Mouse (Mus musculus) kidney, embryonic 14.5 days (tissue): ENCODE results near the gene Efcab14. TPM values are rescaled to one million over a fixed set of nuclear protein-coding genes. Genes with fewer than 3 reads are reported as not detected.

ENCODE experiments used
- ATAC-seq: fragments of 200-750 bp; cut with Nextera tagmentation; 2 replicates; pipeline ENCODE4 v1.8.0; 2017; ENCODE audit warnings: moderate number of reproducible peaks, mild to moderate bottlenecking, moderate TSS enrichment, moderate library complexity; ENCODE audit not compliant: low FRiP score, low TSS enrichment
- H3K27ac ChIP-seq: fragments of 300-500 bp; sonication (generic); 2 replicates; pipeline ENCODE4 v1.5.1; 2014; ENCODE audit warnings: low read depth, mild to moderate bottlenecking, low read length, moderate library complexity, mixed read lengths
- H3K27me3 ChIP-seq: fragments of 300-500 bp; sonication (generic); 2 replicates; pipeline ENCODE4 v1.6.1; 2014; ENCODE audit warnings: mild to moderate bottlenecking, low read length; ENCODE audit not compliant: control insufficient read depth, insufficient read depth
- H3K36me3 ChIP-seq: fragments of 300-500 bp; sonication (generic); 2 replicates; pipeline ENCODE4 v1.6.1; 2014; ENCODE audit warnings: low read length, mixed read lengths; ENCODE audit not compliant: control insufficient read depth, insufficient read depth
- H3K4me1 ChIP-seq: fragments of 300-500 bp; sonication (generic); 2 replicates; pipeline ENCODE4 v1.6.1; 2014; ENCODE audit warnings: low read length, mixed read lengths; ENCODE audit not compliant: control insufficient read depth, insufficient read depth
- H3K4me2 ChIP-seq: fragments of 300-500 bp; sonication (generic); replicated peaks from 2 replicates; pipeline ENCODE4 v1.6.1; 2014; ENCODE audit warnings: low read depth, mild to moderate bottlenecking, low read length
- H3K4me3 ChIP-seq: fragments of 300-500 bp; sonication (generic); 2 replicates; pipeline ENCODE4 v1.5.1; 2014; ENCODE audit warnings: mild to moderate bottlenecking, low read length
- H3K9ac ChIP-seq: fragments of 300-500 bp; sonication (generic); 2 replicates; pipeline ENCODE4 v1.6.1; 2014; ENCODE audit warnings: low read depth, mild to moderate bottlenecking, low read length, moderate library complexity
- H3K9me3 ChIP-seq: fragments of 300-500 bp; sonication (generic); 2 replicates; pipeline ENCODE4 v1.6.1; 2016; ENCODE audit warnings: low read length; ENCODE audit not compliant: control insufficient read depth
- WGBS: fragments of 180-500 bp; shearing (Covaris S2); extraction: QIAGEN DNeasy Blood & Tissue Kit; methylation state at CpG from one replicate; pipeline ENCODE4 v1.1.7; 2014; 5-methylcytosine and 5-hydroxymethylcytosine counted together
- polyA plus RNA-seq: library from polyadenylated mRNA; unstranded; fragments of >200 nt; fragmentation: Nextera tagmentation; extraction: Ambion mirVana; gene quantifications from 2 replicates; pipeline ENCODE4 v1.2.1, GENCODE M21; 2014

The Efcab14 gene
- polyA plus RNA-seq, 1 experiment from 2014 or later = 54.1 TPM

DNA sequence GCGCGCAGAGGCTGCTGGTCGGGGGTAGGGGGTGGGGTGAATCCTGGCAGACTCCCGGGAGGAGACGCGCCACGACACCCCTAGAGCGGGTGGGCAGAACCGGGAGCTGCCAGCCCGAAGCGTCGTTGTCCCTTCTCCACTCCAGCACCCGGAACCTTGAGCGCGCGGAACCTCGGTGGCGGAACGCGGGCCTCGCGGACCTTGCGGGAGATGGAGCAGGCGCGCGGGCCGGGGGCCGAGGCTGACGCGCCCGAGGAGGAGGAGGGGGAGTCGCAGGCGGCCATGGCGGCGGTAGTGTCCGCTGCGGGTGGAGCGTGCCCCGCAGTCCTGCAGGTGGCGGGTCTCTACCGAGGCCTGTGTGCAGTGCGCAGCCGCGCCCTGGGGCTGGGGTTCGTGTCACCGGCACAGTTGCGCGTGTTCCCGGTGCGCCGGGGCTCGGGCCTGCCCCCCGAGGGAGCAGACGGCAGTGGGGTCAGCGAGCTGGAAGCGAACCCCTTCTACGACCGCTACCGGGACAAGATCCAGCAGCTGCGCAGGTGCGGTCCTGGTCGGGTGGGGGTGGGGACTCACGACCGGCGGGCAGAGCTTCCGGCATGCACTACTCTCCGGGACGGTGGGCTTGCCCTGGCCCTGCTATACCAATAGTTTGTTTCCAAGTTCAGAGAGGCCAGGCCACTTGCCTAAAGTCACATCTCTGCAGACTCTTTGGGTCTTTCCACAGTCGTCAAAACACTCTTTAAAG, 47.4 kb downstream of the Efcab14 start, which contains the start of gene Atpaf1:
TSS of gene Atpaf1 (plus strand) at position 44 of the 742 bp plus-strand sequence.
- peaks cover 8% of the 10 kb centered on the region for H3K4me1 ChIP-seq
- H3K36me3 ChIP-seq = peaks cover 14% of the 10 kb centered on the region; the same call in 1 of the 2 replicates
- H3K9me3 ChIP-seq = no peaks in the 10 kb centered on the region
- H3K4me3 ChIP-seq = peak within 1 kb of the TSS; percentile 72
- no peaks in the 10 kb centered on the region for H3K27me3 ChIP-seq
- under 1% methylated on average over 48 of the region's 69 CpGs for WGBS
- peak within 1 kb of the TSS; percentile 79 for H3K4me2 ChIP-seq
- H3K9ac ChIP-seq = peak within 1 kb of the TSS; percentile 84
- ATAC-seq = peak; percentile 93
- H3K27ac ChIP-seq = peak within 1 kb of the TSS; percentile 24; the same call in 1 of the 2 replicates

DNA sequence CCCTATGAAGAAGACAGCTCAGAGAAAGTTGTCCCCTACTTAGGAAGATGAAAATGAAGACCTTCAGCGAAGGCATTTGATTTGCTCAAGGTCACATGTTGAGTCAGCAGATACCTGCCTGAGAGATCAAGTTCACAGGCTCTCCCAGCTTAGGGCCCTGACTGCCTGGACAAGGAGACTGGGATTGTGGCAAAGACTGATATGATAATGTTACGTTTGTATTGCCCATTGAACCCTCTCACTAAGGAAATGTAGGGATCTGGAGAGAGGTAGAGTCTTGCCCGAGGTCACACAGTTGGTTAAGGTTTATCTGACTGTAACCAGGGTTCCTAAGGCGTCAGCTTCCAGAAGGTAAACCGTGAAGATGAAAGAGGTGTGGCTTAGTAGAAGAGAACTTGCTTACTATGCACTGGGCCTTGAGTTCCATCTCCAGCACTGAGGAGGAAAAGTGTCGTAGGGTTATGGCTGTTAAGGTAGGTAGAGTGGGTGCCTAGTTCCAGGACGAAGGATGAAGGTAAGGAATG, 48.0 kb downstream of the Efcab14 start:
- peak overlapping the region; percentile 79 for H3K4me2 ChIP-seq
- H3K36me3 ChIP-seq = peaks cover 20% of the 10 kb centered on the region; the same call in 1 of the 2 replicates
- ATAC-seq = peak; percentile 33
- WGBS = 58% methylated on average over 7 of the region's 7 CpGs
- H3K9me3 ChIP-seq = no peaks in the 10 kb centered on the region
- H3K27ac ChIP-seq = no peak overlapping the region
- H3K4me1 ChIP-seq = peaks cover 8% of the 10 kb centered on the region
- no peaks in the 10 kb centered on the region for H3K27me3 ChIP-seq
- peak overlapping the region; percentile 72 for H3K4me3 ChIP-seq
- H3K9ac ChIP-seq = peak overlapping the region; percentile 84

DNA sequence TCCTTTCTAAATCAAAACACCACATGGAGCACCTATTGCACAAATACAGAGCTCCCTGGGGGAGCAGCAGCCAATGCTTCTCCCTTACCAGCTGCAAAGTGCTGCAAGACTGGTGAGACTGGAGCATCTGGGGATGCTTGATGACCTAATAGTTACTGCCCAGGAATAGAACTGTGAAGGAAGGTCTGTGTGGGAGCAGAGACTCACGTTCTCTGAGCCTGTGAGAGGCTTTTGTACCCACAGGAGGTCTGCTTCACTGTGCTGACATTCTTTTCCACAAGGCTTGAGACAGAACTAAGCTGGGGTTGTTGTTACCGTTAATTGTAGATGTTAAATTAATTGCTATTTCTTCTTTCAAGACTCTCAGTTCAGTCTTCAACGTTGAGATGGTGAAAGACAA, 53.3 kb downstream of the Efcab14 start:
- ATAC-seq = no peak
- H3K36me3 ChIP-seq = peaks cover 55% of the 10 kb centered on the region

DNA sequence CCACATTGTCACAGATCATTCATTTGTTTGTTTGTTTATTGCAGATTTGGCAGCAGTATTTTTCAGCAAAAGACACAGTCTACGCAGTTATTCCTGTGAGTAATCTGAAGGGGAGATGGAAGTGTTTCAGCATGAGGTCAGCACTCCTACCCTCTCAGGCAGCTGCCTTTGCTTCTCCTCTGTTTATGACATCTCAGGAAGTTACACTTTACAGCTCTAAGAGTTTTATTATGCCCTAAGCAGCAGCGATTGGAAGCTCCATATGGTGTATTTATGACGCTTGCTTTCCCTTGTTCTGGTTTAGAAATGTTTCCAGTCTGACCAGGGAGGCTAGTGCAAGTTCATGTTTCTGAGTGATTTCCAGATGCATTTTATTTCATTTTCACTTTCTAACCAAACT, 57.8 kb downstream of the Efcab14 start:
- 48% methylated on average over 3 of the region's 3 CpGs for WGBS
- no peak overlapping the region for H3K27ac ChIP-seq
- no peak for ATAC-seq

More for the DNA sequence above, 53.3 kb downstream of the Efcab14 start:
- H3K9me3 ChIP-seq = no peaks in the 10 kb centered on the region
- H3K4me3 ChIP-seq = no peak overlapping the region
- no peaks in the 10 kb centered on the region for H3K27me3 ChIP-seq
- peaks cover 1% of the 10 kb centered on the region; the same call in 1 of the 2 replicates for H3K4me1 ChIP-seq
- no peak overlapping the region for H3K4me2 ChIP-seq
- WGBS = 78% methylated on average over 3 of the region's 3 CpGs
- no peak overlapping the region for H3K9ac ChIP-seq
- no peak overlapping the region for H3K27ac ChIP-seq

DNA sequence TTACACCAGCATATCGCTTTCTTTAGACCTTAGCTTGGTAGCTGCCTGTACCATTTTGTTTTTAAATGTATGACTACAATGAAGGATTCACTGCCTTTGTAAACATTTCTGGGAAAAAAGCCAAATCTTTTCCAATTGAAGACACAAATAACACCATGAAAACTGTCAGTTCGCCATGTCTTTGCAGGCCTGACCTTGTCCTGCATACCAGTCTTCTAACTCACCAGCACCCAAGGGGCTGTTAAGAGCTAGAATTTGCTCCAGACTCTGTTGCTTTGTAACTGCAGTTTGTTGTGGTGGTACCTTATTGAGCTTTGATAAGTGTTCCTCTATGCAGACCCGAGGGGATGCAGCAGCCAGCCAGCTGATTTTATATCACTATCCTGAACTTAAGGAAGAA, 62.4 kb downstream of the Efcab14 start:
- Histone ChIP-seq H3K36me3 (peaks cover 51% of the 10 kb centered on the region), H3K4me3 (no peak overlapping the region), H3K9me3 (no peaks in the 10 kb centered on the region), H3K4me1 (no peaks in the 10 kb centered on the region), H3K4me2 (no peak overlapping the region), H3K9ac (no peak overlapping the region), H3K27ac (no peak overlapping the region), H3K27me3 (no peaks in the 10 kb centered on the region)
- 86% methylated on average over 3 of the region's 3 CpGs for WGBS
- no peak for ATAC-seq

More for the DNA sequence above, 57.8 kb downstream of the Efcab14 start:
- Histone ChIP-seq H3K4me1 (no peaks in the 10 kb centered on the region), H3K9me3 (no peaks in the 10 kb centered on the region), H3K4me2 (no peak overlapping the region), H3K9ac (no peak overlapping the region), H3K27me3 (no peaks in the 10 kb centered on the region), H3K4me3 (no peak overlapping the region), H3K36me3 (peaks cover 67% of the 10 kb centered on the region)

DNA sequence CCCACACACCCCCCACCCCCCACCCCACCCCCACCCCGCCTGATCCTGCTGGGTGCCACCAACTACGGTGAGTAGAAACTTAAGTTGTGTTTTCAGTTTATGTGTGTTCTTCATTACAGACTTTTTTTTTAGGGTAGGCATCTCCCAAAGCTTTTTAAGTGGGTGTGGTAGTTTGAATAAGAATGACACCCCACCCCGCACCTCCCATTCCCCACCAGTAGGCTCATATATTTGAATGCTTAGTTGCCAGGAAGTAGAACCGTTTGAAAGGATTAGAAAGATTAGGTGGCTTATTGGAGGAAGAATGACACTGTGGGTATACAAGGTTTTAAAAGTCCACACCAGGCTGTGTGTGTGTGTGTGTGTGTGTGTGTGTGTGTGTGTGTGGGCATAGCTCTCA, 74.8 kb downstream of the Efcab14 start:
- ATAC-seq = no peak
- Histone ChIP-seq H3K9me3 (no peaks in the 10 kb centered on the region), H3K27ac (no peak overlapping the region), H3K4me3 (no peak overlapping the region), H3K36me3 (peaks cover 20% of the 10 kb centered on the region), H3K9ac (no peak overlapping the region), H3K4me2 (no peak overlapping the region), H3K4me1 (no peaks in the 10 kb centered on the region), H3K27me3 (no peaks in the 10 kb centered on the region)
- 95% methylated on average over 4 of the region's 4 CpGs for WGBS

DNA sequence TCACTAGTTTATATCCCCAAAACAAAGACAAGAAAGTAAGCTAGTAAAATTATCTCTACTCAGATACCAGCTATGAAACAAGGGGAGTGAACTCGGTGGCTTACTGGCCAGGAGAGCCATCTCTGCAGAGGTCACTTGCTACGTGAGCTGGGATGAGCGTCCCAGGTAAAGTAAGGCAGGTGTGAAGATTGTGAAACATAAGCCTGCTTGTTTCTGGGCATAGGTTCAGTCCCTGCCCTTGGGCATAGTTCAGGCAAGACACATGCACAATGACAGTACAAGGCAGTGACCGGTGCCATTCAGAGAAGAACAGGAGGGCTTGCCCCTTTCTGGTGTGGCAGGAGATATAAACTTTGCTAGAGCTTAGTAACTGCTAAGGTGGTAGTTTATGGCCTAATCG, 78.1 kb downstream of the Efcab14 start:
- no peak overlapping the region for H3K27ac ChIP-seq
- no peak overlapping the region for H3K9ac ChIP-seq
- no peaks in the 10 kb centered on the region for H3K9me3 ChIP-seq
- H3K4me1 ChIP-seq = no peaks in the 10 kb centered on the region
- no peak overlapping the region for H3K4me2 ChIP-seq
- no peaks in the 10 kb centered on the region for H3K27me3 ChIP-seq
- 89% methylated on average over 5 of the region's 5 CpGs for WGBS
- peaks cover 18% of the 10 kb centered on the region for H3K36me3 ChIP-seq
- no peak overlapping the region for H3K4me3 ChIP-seq
- no peak for ATAC-seq

DNA sequence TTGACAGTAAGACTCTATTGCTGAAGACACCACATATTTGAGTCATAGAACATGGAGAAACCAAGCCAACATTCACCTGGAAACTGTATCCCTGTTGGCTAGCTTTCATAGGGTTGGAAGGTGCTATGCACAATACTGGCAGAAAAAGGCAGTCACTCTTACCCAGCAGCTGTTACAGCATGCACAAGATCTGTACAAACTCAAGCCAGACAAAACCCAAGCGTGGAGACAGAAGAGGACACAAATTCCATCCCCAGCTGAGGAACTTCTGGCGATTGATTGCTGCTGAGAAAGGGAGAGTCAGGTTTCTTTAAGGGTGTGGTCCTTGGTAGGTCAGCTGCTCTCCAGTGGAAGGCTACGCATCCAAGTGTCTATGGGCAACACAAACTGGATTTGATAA, 82.7 kb downstream of the Efcab14 start:
- no peak for ATAC-seq
- Histone ChIP-seq H3K4me3 (no peak overlapping the region), H3K36me3 (peaks cover 3% of the 10 kb centered on the region; the same call in 1 of the 2 replicates), H3K4me1 (no peaks in the 10 kb centered on the region), H3K27me3 (no peaks in the 10 kb centered on the region), H3K9ac (no peak overlapping the region), H3K9me3 (no peaks in the 10 kb centered on the region), H3K4me2 (no peak overlapping the region), H3K27ac (no peak overlapping the region)
- WGBS = 69% methylated on average over 3 of the region's 3 CpGs

DNA sequence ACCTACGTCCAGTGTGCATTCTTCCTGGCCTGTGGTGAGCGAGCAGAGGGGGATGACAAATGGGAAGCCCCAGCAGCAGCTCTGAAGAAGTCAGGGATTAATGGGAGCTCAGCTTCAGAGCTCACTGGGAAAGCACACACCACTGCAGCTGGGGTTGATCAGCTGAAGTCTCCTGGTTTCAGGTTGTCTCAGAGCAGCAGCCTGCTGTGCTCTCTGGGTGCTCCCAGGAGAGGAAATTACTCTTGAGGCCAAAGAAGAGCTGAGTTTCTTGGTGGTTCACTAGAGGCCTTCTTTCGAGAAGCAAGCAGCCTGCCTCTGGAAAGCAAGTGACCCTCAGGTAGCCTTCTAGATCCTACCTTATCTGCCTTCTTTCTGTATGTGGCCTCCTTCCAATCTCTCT, 83.4 kb downstream of the Efcab14 start:
- Histone ChIP-seq H3K4me2 (no peak overlapping the region), H3K4me1 (no peaks in the 10 kb centered on the region), H3K4me3 (no peak overlapping the region), H3K27me3 (no peaks in the 10 kb centered on the region), H3K9me3 (no peaks in the 10 kb centered on the region), H3K9ac (no peak overlapping the region), H3K36me3 (no peaks in the 10 kb centered on the region), H3K27ac (no peak overlapping the region)
- ATAC-seq = no peak
- 56% methylated on average over 3 of the region's 3 CpGs for WGBS
